Mouse (Mus musculus): ENCODE measurements around the gene Pnldc1. TPM values are rescaled to one million over a fixed set of nuclear protein-coding genes. Genes with fewer than 3 reads are reported as not detected.
"Not testable (repeated sequence)": the region's sequence is repeated elsewhere in the genome, so short reads cannot be mapped to it uniquely, and the experiment has no call there.

The Pnldc1 gene
- polyA plus RNA-seq, 1 experiment from 2014 or later = 6.9 TPM

- ATAC-seq (no peak), DNase-seq (ENCODE audit: low read depth, low spot score) (no peak)
- no peaks in the 10 kb centered on the region for H3K27me3 ChIP-seq
- in situ Hi-C loops (cut with MboI; ENCODE audit: low pct_unique_long_range_greater_than_20kb) = no loop called here
- TF ChIP-seq CTCF (IDR thresholded peaks at IDR 0.05) = no peak
- CTCF ChIA-PET = interaction anchor here (1.3 kb wide), 1 partner anchor 18 kb away, joined by 5 read pairs; no protein-coding TSS in a partner anchor
- POLR2A ChIA-PET = interaction anchor here (1.0 kb wide), 1 partner anchor 12 kb away, joined by 3 read pairs; no protein-coding TSS in a partner anchor
Observed at GRCm38 (mm10) chr17:12937412-12937970, 27.5 kb upstream of the Pnldc1 start.

- no peaks in the 10 kb centered on the region for H3K27me3 ChIP-seq
- ChIA-PET POLR2A (interaction anchor here (1.2 kb wide), 1 partner anchor 10 kb away, joined by 4 read pairs; no protein-coding TSS in a partner anchor), CTCF (interaction anchor here (1.3 to 1.9 kb wide), 2 partner anchors 9 to 55 kb away, joined by 4 to 7 read pairs; no protein-coding TSS in a partner anchor)
- in situ Hi-C loops (cut with MboI; ENCODE audit: low pct_unique_long_range_greater_than_20kb) = no loop called here
- no peak for TF ChIP-seq CTCF (IDR thresholded peaks at IDR 0.05)
- no peak for ATAC-seq
- no peak for DNase-seq (ENCODE audit: low read depth, low spot score)
Observed at GRCm38 (mm10) chr17:12935719-12936118, 25.7 kb upstream of the Pnldc1 start.

DNA sequence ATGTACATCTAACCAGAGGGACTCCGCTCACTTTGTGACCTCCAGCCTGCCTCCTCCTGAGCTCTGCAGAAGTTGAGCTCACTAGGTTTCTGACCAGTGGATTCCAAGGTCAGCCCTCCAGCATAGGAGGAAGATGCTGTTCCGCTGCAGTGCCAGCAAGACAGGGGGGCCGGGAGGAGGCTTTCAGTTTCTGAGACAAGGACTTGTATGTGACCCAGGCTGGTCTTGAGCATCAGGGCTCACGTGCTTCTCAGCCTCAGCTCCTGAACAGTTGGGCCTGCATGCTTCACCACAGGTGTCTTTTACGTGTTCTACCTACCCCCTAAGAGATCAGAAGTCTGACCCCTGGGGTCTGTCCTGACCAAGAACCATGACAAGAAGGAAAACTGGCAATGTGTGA, 21.5 kb upstream of the Pnldc1 start:
- POLR2A ChIA-PET = interaction anchor here (0.6 kb wide), 1 partner anchor 36 kb away, joined by 3 read pairs; no protein-coding TSS in a partner anchor
- CTCF ChIA-PET = interaction anchor here (0.6 to 1.3 kb wide), 2 partner anchors 8 to 15 kb away, joined by 3 read pairs; partner anchors contain the start of gene Mrpl18
- H3K27me3 ChIP-seq; DNase-seq (ENCODE audit: low read depth, low spot score); ATAC-seq; in situ Hi-C loops (cut with MboI; ENCODE audit: low pct_unique_long_range_greater_than_20kb): not testable (repeated sequence)

DNA sequence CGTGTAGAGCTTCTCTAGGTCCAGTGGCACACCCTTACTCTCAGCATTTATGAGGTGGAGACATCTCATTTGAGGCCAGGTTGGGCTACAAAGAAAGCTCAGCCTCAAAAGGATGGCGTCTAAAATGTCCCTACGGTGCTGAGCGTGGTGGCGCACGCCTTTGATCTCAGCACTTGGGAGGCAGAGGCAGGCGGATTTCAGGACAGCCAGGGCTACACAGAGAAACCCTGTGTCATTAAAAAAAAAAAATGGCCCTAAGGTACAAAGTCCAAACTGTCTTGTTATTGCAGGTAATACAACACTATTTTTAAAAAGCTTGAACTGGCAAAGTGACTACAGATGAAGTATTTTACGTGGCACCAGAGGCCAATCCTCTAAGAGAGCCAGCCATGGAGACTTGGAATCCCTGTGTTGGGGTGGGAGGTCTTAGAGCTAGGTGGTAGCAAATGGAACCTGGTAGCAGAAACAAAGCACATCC, 15.7 kb upstream of the Pnldc1 start:
- POLR2A ChIA-PET = interaction anchor here (0.7 to 1.4 kb wide), 3 partner anchors 11 to 15 kb away, joined by 3 to 4 read pairs (median 4); no protein-coding TSS in a partner anchor
- no peak for DNase-seq (ENCODE audit: low read depth, low spot score)
- no peak for ATAC-seq
- in situ Hi-C loops (cut with MboI; ENCODE audit: low pct_unique_long_range_greater_than_20kb) = no loop called here
- no peaks in the 10 kb centered on the region for H3K27me3 ChIP-seq
- CTCF ChIA-PET = interaction anchor here (1.0 to 1.8 kb wide), 3 partner anchors 10 to 45 kb away, joined by 3 to 7 read pairs (median 7); partner anchors contain the start of genes Mrpl18 and Tcp1
- TF ChIP-seq CTCF (IDR thresholded peaks at IDR 0.05) = no peak

- no peaks in the 10 kb centered on the region for H3K27me3 ChIP-seq
- TF ChIP-seq CTCF (IDR thresholded peaks at IDR 0.05) = no peak
- CTCF ChIA-PET = interaction anchor here (1.0 to 1.8 kb wide), 2 partner anchors 9 to 45 kb away, joined by 3 to 7 read pairs; partner anchors contain the start of genes Mrpl18 and Tcp1
- ATAC-seq (no peak), DNase-seq (ENCODE audit: low read depth, low spot score) (no peak)
- POLR2A ChIA-PET = interaction anchor here (0.6 to 1.4 kb wide), 2 partner anchors 13 to 231 kb away, joined by 3 read pairs; no protein-coding TSS in a partner anchor
- in situ Hi-C loops (cut with MboI; ENCODE audit: low pct_unique_long_range_greater_than_20kb) = no loop called here
Observed at GRCm38 (mm10) chr17:12925001-12925400, 15.0 kb upstream of the Pnldc1 start.

- no peaks in the 10 kb centered on the region for H3K27me3 ChIP-seq
- no peak for DNase-seq (ENCODE audit: low read depth, low spot score)
- no peak for TF ChIP-seq CTCF (IDR thresholded peaks at IDR 0.05)
- POLR2A ChIA-PET = no interaction called here
- ATAC-seq = no peak
- in situ Hi-C loops (cut with MboI; ENCODE audit: low pct_unique_long_range_greater_than_20kb) = no loop called here
- CTCF ChIA-PET = interaction anchor here (0.7 to 2.6 kb wide), 2 partner anchors 8 to 16 kb away, joined by 3 to 5 read pairs; no protein-coding TSS in a partner anchor
Observed at GRCm38 (mm10) chr17:12921073-12921472, 11.0 kb upstream of the Pnldc1 start.

- POLR2A ChIA-PET = interaction anchor here (0.6 kb wide), 1 partner anchor 13 kb away, joined by 5 read pairs; no protein-coding TSS in a partner anchor
- CTCF ChIA-PET = interaction anchor here (1.0 to 2.1 kb wide), 5 partner anchors 9 to 80 kb away, joined by 3 to 8 read pairs (median 3); no protein-coding TSS in a partner anchor
- in situ Hi-C loops (cut with MboI; ENCODE audit: low pct_unique_long_range_greater_than_20kb) = no loop called here
- DNase-seq (ENCODE audit: low read depth, low spot score) (no peak), ATAC-seq (peak; percentile 18)
- no peaks in the 10 kb centered on the region for H3K27me3 ChIP-seq
- no peak for TF ChIP-seq CTCF (IDR thresholded peaks at IDR 0.05)
Observed at GRCm38 (mm10) chr17:12916588-12917380, 6.8 kb upstream of the Pnldc1 start.

- ChIA-PET CTCF (interaction anchor here (1.0 to 2.1 kb wide), 5 partner anchors 10 to 81 kb away, joined by 3 to 8 read pairs (median 3); no protein-coding TSS in a partner anchor), POLR2A (no interaction called here)
- DNase-seq (ENCODE audit: low read depth, low spot score) = peak; percentile 98
- in situ Hi-C loops (cut with MboI; ENCODE audit: low pct_unique_long_range_greater_than_20kb) = no loop called here
- no peak for TF ChIP-seq CTCF (IDR thresholded peaks at IDR 0.05)
- ATAC-seq = peak; percentile 100
- H3K27me3 ChIP-seq = no peaks in the 10 kb centered on the region
Observed at GRCm38 (mm10) chr17:12915881-12916583, 6.0 kb upstream of the Pnldc1 start, which contains the start of gene Mrpl18. Mrpl18 (minus strand) TSS chr17:12916345.

DNA sequence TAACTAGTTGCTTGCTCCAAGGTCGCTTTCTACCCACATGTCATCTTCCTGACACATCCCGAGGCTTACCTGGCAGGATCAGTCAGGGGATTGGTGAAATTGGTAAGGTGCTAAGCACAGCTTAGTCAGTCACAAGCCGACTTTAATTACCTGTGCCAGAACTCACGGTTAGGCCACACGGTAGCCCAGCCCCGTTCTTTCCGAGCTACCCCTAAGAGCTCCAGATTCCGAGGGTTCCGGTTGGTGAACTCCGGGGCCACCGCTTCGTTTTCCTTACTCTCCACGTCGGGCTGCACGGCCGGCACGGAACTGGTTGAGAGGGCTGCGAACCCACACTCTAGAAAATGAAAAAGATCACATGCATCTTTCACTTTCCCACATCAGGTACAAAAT, 5.5 kb upstream of the Pnldc1 start, which contains the start of gene Tcp1:
Gene Tcp1 (plus strand): TSS at position 214 of the 393 bp plus-strand sequence.
- no peak for DNase-seq (ENCODE audit: low read depth, low spot score)
- peak; percentile 1 for ATAC-seq
- ChIA-PET POLR2A (no interaction called here), CTCF (interaction anchor here (1.2 to 2.1 kb wide), 2 partner anchors 10 to 60 kb away, joined by 3 to 7 read pairs; no protein-coding TSS in a partner anchor)
- in situ Hi-C loops (cut with MboI; ENCODE audit: low pct_unique_long_range_greater_than_20kb) = no loop called here
- no peaks in the 10 kb centered on the region for H3K27me3 ChIP-seq
- no peak for TF ChIP-seq CTCF (IDR thresholded peaks at IDR 0.05)

Measured in Patski (cell line).